Mouse (Mus musculus) E14TG2a.4 (cell line): ENCODE results near the gene Gstp1.

ENCODE experiments used
- CTCF ChIP-seq: conservative IDR thresholded peaks from 2 replicates; pipeline ENCODE4 v1.5.1; 2014; ENCODE audit warnings: low read length
- NANOG ChIP-seq: IDR thresholded peaks from 2 replicates; pipeline ENCODE4 v1.6.1; 2014; ENCODE audit warnings: borderline replicate concordance, low read length, mixed read lengths

DNA sequence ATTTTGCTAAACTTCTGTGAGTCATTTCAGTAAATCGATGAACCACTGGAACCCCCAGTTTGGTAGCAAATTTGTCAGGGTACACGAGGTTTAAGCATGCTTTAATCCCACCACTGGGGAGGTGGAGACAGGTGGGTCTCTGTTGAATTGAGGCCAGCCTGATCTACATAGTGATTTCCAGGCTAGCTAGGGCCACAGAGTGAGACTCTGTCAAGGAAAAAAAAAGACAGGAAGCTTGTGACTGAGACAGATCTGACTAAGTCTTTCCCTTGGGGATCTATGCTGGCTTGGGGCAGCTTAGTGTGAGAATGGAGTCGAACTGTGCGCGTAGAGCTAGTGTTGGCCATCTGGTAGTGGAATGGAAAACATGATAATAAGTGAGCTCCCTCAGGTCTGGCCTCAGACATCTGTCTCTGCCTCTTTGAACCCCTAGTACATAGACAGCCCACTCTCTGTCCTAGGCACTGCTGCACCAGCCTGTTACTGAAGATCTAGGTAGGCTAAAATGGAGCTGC is 14.8 kb upstream of the Gstp1 start:
- TF ChIP-seq CTCF (no peak), NANOG (no peak)
